Mouse (Mus musculus): ENCODE measurements around the gene Zfp638. TPM values are rescaled to one million over a fixed set of nuclear protein-coding genes. Genes with fewer than 3 reads are reported as not detected.

Gene Zfp638
- polyA plus RNA-seq, 1 experiment from 2014 or later, result 14.5 TPM

- no peaks in the 10 kb centered on the region for H3K9me3 ChIP-seq (replicated peaks; ENCODE audit: control insufficient read depth, low read length)
- H3K27me3 ChIP-seq (ENCODE audit: control insufficient read depth, insufficient read depth, low read depth, low read length), result no peaks in the 10 kb centered on the region
- no peak overlapping the region for H3K9ac ChIP-seq (ENCODE audit: low read depth, low read length)
- no peak overlapping the region for H3K4me2 ChIP-seq (ENCODE audit: low read depth, low read length)
- WGBS (ENCODE audit: insufficient replicate concordance), result 80% methylated on average over 2 of the region's 2 CpGs
- no peaks in the 10 kb centered on the region for H3K4me1 ChIP-seq (ENCODE audit: control insufficient read depth, low read depth, low read length)
- H3K27ac ChIP-seq (ENCODE audit: low read length), result no peak overlapping the region
- H3K36me3 ChIP-seq (ENCODE audit: control insufficient read depth, insufficient read depth), result peaks cover 7% of the 10 kb centered on the region
- no peak for ATAC-seq (ENCODE audit: low read depth)
- H3K4me3 ChIP-seq (ENCODE audit: low read depth, low read length), result no peak overlapping the region
Measured at GRCm38 (mm10) chr6:83939492-83939891, 72.6 kb downstream of the Zfp638 start.

GRCm38 (mm10) chr6:83942806-83943205 is 75.9 kb downstream of the Zfp638 start:
- H3K9me3 ChIP-seq (replicated peaks; ENCODE audit: control insufficient read depth, low read length), result no peaks in the 10 kb centered on the region
- H3K36me3 ChIP-seq (ENCODE audit: control insufficient read depth, insufficient read depth), result peaks cover 17% of the 10 kb centered on the region
- H3K4me2 ChIP-seq (ENCODE audit: low read depth, low read length), result no peak overlapping the region
- H3K4me1 ChIP-seq (ENCODE audit: control insufficient read depth, low read depth, low read length), result no peaks in the 10 kb centered on the region
- no peak for ATAC-seq (ENCODE audit: low read depth)
- WGBS (ENCODE audit: insufficient replicate concordance), result 82% methylated on average over 13 of the region's 13 CpGs
- H3K27ac ChIP-seq (ENCODE audit: low read length), result no peak overlapping the region
- H3K9ac ChIP-seq (ENCODE audit: low read depth, low read length), result no peak overlapping the region
- H3K27me3 ChIP-seq (ENCODE audit: control insufficient read depth, insufficient read depth, low read depth, low read length), result no peaks in the 10 kb centered on the region
- H3K4me3 ChIP-seq (ENCODE audit: low read depth, low read length), result no peak overlapping the region

GRCm38 (mm10) chr6:83953603-83954002 is 86.7 kb downstream of the Zfp638 start:
- no peaks in the 10 kb centered on the region for H3K4me1 ChIP-seq (ENCODE audit: control insufficient read depth, low read depth, low read length)
- no peak for ATAC-seq (ENCODE audit: low read depth)
- peaks cover 8% of the 10 kb centered on the region for H3K36me3 ChIP-seq (ENCODE audit: control insufficient read depth, insufficient read depth)
- H3K27me3 ChIP-seq (ENCODE audit: control insufficient read depth, insufficient read depth, low read depth, low read length), result no peaks in the 10 kb centered on the region
- no peaks in the 10 kb centered on the region for H3K9me3 ChIP-seq (replicated peaks; ENCODE audit: control insufficient read depth, low read length)
- H3K9ac ChIP-seq (ENCODE audit: low read depth, low read length), result no peak overlapping the region
- no peak overlapping the region for H3K4me2 ChIP-seq (ENCODE audit: low read depth, low read length)
- H3K4me3 ChIP-seq (ENCODE audit: low read depth, low read length), result no peak overlapping the region
- no peak overlapping the region for H3K27ac ChIP-seq (ENCODE audit: low read length)

GRCm38 (mm10) chr6:83987642-83988041 is 120.7 kb downstream of the Zfp638 start:
- Histone ChIP-seq H3K27me3 (ENCODE audit: control insufficient read depth, insufficient read depth, low read depth, low read length) (no peaks in the 10 kb centered on the region), H3K9me3 (replicated peaks; ENCODE audit: control insufficient read depth, low read length) (no peaks in the 10 kb centered on the region), H3K9ac (ENCODE audit: low read depth, low read length) (no peak overlapping the region), H3K27ac (ENCODE audit: low read length) (no peak overlapping the region), H3K4me1 (ENCODE audit: control insufficient read depth, low read depth, low read length) (no peaks in the 10 kb centered on the region), H3K4me3 (ENCODE audit: low read depth, low read length) (no peak overlapping the region), H3K36me3 (ENCODE audit: control insufficient read depth, insufficient read depth) (no peaks in the 10 kb centered on the region; the same call in none of the 2 replicates), H3K4me2 (ENCODE audit: low read depth, low read length) (no peak overlapping the region)
- ATAC-seq (ENCODE audit: low read depth), result no peak
- WGBS (ENCODE audit: insufficient replicate concordance), result 81% methylated on average over 5 of the region's 5 CpGs

GRCm38 (mm10) chr6:84002716-84003115 is 135.8 kb downstream of the Zfp638 start:
- ATAC-seq (ENCODE audit: low read depth), result no peak
- Histone ChIP-seq H3K36me3 (ENCODE audit: control insufficient read depth, insufficient read depth) (no peaks in the 10 kb centered on the region), H3K4me1 (ENCODE audit: control insufficient read depth, low read depth, low read length) (no peaks in the 10 kb centered on the region), H3K4me3 (ENCODE audit: low read depth, low read length) (no peak overlapping the region), H3K27me3 (ENCODE audit: control insufficient read depth, insufficient read depth, low read depth, low read length) (no peaks in the 10 kb centered on the region), H3K9ac (ENCODE audit: low read depth, low read length) (no peak overlapping the region), H3K27ac (ENCODE audit: low read length) (no peak overlapping the region), H3K9me3 (replicated peaks; ENCODE audit: control insufficient read depth, low read length) (no peaks in the 10 kb centered on the region), H3K4me2 (ENCODE audit: low read depth, low read length) (no peak overlapping the region)
- WGBS (ENCODE audit: insufficient replicate concordance), result 29% methylated on average over 1 of the region's 1 CpGs

- Histone ChIP-seq H3K27ac (ENCODE audit: low read length) (no peak overlapping the region), H3K4me2 (ENCODE audit: low read depth, low read length) (no peak overlapping the region), H3K27me3 (ENCODE audit: control insufficient read depth, insufficient read depth, low read depth, low read length) (peaks cover 12% of the 10 kb centered on the region), H3K4me1 (ENCODE audit: control insufficient read depth, low read depth, low read length) (no peaks in the 10 kb centered on the region), H3K9ac (ENCODE audit: low read depth, low read length) (no peak overlapping the region), H3K4me3 (ENCODE audit: low read depth, low read length) (no peak overlapping the region), H3K9me3 (replicated peaks; ENCODE audit: control insufficient read depth, low read length) (no peaks in the 10 kb centered on the region), H3K36me3 (ENCODE audit: control insufficient read depth, insufficient read depth) (no peaks in the 10 kb centered on the region)
- WGBS (ENCODE audit: insufficient replicate concordance), result 63% methylated on average over 4 of the region's 4 CpGs
- ATAC-seq (ENCODE audit: low read depth), result no peak
Measured at GRCm38 (mm10) chr6:84004295-84004694, 137.4 kb downstream of the Zfp638 start.

GRCm38 (mm10) chr6:84008363-84009171 is 141.7 kb downstream of the Zfp638 start, which contains the start of gene Dysf:
Gene Dysf (plus strand): TSS chr6:84008590.
- H3K36me3 ChIP-seq (ENCODE audit: control insufficient read depth, insufficient read depth), result no peaks in the 10 kb centered on the region
- no peak within 1 kb of the TSS for H3K27ac ChIP-seq (ENCODE audit: low read length)
- WGBS (ENCODE audit: insufficient replicate concordance), result 3% methylated on average over 41 of the region's 41 CpGs
- H3K9ac ChIP-seq (ENCODE audit: low read depth, low read length), result no peak within 1 kb of the TSS
- no peaks in the 10 kb centered on the region for H3K4me1 ChIP-seq (ENCODE audit: control insufficient read depth, low read depth, low read length)
- H3K4me3 ChIP-seq (ENCODE audit: low read depth, low read length), result peak within 1 kb of the TSS; percentile 23
- peak within 1 kb of the TSS; percentile 46 for H3K4me2 ChIP-seq (ENCODE audit: low read depth, low read length)
- H3K27me3 ChIP-seq (ENCODE audit: control insufficient read depth, insufficient read depth, low read depth, low read length), result peaks cover 24% of the 10 kb centered on the region
- no peaks in the 10 kb centered on the region for H3K9me3 ChIP-seq (replicated peaks; ENCODE audit: control insufficient read depth, low read length)
- no peak for ATAC-seq (ENCODE audit: low read depth)

GRCm38 (mm10) chr6:84009172-84009872 is 142.4 kb downstream of the Zfp638 start:
- H3K4me1 ChIP-seq (ENCODE audit: control insufficient read depth, low read depth, low read length), result no peaks in the 10 kb centered on the region
- no peak for ATAC-seq (ENCODE audit: low read depth)
- no peak overlapping the region for H3K27ac ChIP-seq (ENCODE audit: low read length)
- H3K4me2 ChIP-seq (ENCODE audit: low read depth, low read length), result no peak overlapping the region
- H3K4me3 ChIP-seq (ENCODE audit: low read depth, low read length), result no peak overlapping the region
- H3K36me3 ChIP-seq (ENCODE audit: control insufficient read depth, insufficient read depth), result no peaks in the 10 kb centered on the region
- peaks cover 24% of the 10 kb centered on the region for H3K27me3 ChIP-seq (ENCODE audit: control insufficient read depth, insufficient read depth, low read depth, low read length)
- no peaks in the 10 kb centered on the region for H3K9me3 ChIP-seq (replicated peaks; ENCODE audit: control insufficient read depth, low read length)
- 22% methylated on average over 8 of the region's 8 CpGs for WGBS (ENCODE audit: insufficient replicate concordance)
- no peak overlapping the region for H3K9ac ChIP-seq (ENCODE audit: low read depth, low read length)

- ATAC-seq (ENCODE audit: low read depth), result no peak
- Histone ChIP-seq H3K4me3 (ENCODE audit: low read depth, low read length) (no peak overlapping the region), H3K9ac (ENCODE audit: low read depth, low read length) (no peak overlapping the region), H3K27me3 (ENCODE audit: control insufficient read depth, insufficient read depth, low read depth, low read length) (peaks cover 24% of the 10 kb centered on the region), H3K4me1 (ENCODE audit: control insufficient read depth, low read depth, low read length) (no peaks in the 10 kb centered on the region), H3K36me3 (ENCODE audit: control insufficient read depth, insufficient read depth) (no peaks in the 10 kb centered on the region), H3K27ac (ENCODE audit: low read length) (no peak overlapping the region), H3K4me2 (ENCODE audit: low read depth, low read length) (no peak overlapping the region), H3K9me3 (replicated peaks; ENCODE audit: control insufficient read depth, low read length) (no peaks in the 10 kb centered on the region)
- WGBS (ENCODE audit: insufficient replicate concordance), result 45% methylated on average over 4 of the region's 4 CpGs
Measured at GRCm38 (mm10) chr6:84009915-84010302, 143.0 kb downstream of the Zfp638 start.

Data from liver, embryonic 16.5 days (tissue).